Mouse (Mus musculus) kidney, embryonic 14.5 days (tissue): ENCODE results near the gene Vcpkmt. TPM values are rescaled to one million over a fixed set of nuclear protein-coding genes. Genes with fewer than 3 reads are reported as not detected.
"Not testable (repeated sequence)": the region's sequence is repeated elsewhere in the genome, so short reads cannot be mapped to it uniquely, and the experiment has no call there.

Source experiments
- ATAC-seq: fragments of 200-750 bp; cut with Nextera tagmentation; 2 replicates; pipeline ENCODE4 v1.8.0; 2017; ENCODE audit warnings: moderate number of reproducible peaks, mild to moderate bottlenecking, moderate TSS enrichment, moderate library complexity; ENCODE audit not compliant: low FRiP score, low TSS enrichment
- H3K27ac ChIP-seq: fragments of 300-500 bp; sonication (generic); 2 replicates; pipeline ENCODE4 v1.5.1; 2014; ENCODE audit warnings: low read depth, mild to moderate bottlenecking, low read length, moderate library complexity, mixed read lengths
- H3K27me3 ChIP-seq: fragments of 300-500 bp; sonication (generic); 2 replicates; pipeline ENCODE4 v1.6.1; 2014; ENCODE audit warnings: mild to moderate bottlenecking, low read length; ENCODE audit not compliant: control insufficient read depth, insufficient read depth
- H3K36me3 ChIP-seq: fragments of 300-500 bp; sonication (generic); 2 replicates; pipeline ENCODE4 v1.6.1; 2014; ENCODE audit warnings: low read length, mixed read lengths; ENCODE audit not compliant: control insufficient read depth, insufficient read depth
- H3K4me1 ChIP-seq: fragments of 300-500 bp; sonication (generic); 2 replicates; pipeline ENCODE4 v1.6.1; 2014; ENCODE audit warnings: low read length, mixed read lengths; ENCODE audit not compliant: control insufficient read depth, insufficient read depth
- H3K4me2 ChIP-seq: fragments of 300-500 bp; sonication (generic); replicated peaks from 2 replicates; pipeline ENCODE4 v1.6.1; 2014; ENCODE audit warnings: low read depth, mild to moderate bottlenecking, low read length
- H3K4me3 ChIP-seq: fragments of 300-500 bp; sonication (generic); 2 replicates; pipeline ENCODE4 v1.5.1; 2014; ENCODE audit warnings: mild to moderate bottlenecking, low read length
- H3K9ac ChIP-seq: fragments of 300-500 bp; sonication (generic); 2 replicates; pipeline ENCODE4 v1.6.1; 2014; ENCODE audit warnings: low read depth, mild to moderate bottlenecking, low read length, moderate library complexity
- H3K9me3 ChIP-seq: fragments of 300-500 bp; sonication (generic); 2 replicates; pipeline ENCODE4 v1.6.1; 2016; ENCODE audit warnings: low read length; ENCODE audit not compliant: control insufficient read depth
- WGBS: fragments of 180-500 bp; shearing (Covaris S2); extraction: QIAGEN DNeasy Blood & Tissue Kit; methylation state at CpG from one replicate; pipeline ENCODE4 v1.1.7; 2014; 5-methylcytosine and 5-hydroxymethylcytosine counted together
- polyA plus RNA-seq: library from polyadenylated mRNA; unstranded; fragments of >200 nt; fragmentation: Nextera tagmentation; extraction: Ambion mirVana; gene quantifications from 2 replicates; pipeline ENCODE4 v1.2.1, GENCODE M21; 2014

Gene Vcpkmt
- polyA plus RNA-seq, 1 experiment from 2014 or later: 22.1 TPM

GRCm38 (mm10) chr12:69573916-69574881 is 8.6 kb downstream of the Vcpkmt start:
- Histone ChIP-seq H3K9ac (no peak overlapping the region), H3K4me1 (no peaks in the 10 kb centered on the region), H3K27me3 (no peaks in the 10 kb centered on the region), H3K36me3 (peaks cover 20% of the 10 kb centered on the region), H3K4me2 (peak overlapping the region; percentile 38), H3K27ac (no peak overlapping the region), H3K9me3 (no peaks in the 10 kb centered on the region), H3K4me3 (peak overlapping the region; percentile 24; the same call in 1 of the 2 replicates)
- WGBS: 16% methylated on average over 17 of the region's 17 CpGs
- ATAC-seq: peak; percentile 63; the same call in 1 of the 2 replicates

GRCm38 (mm10) chr12:69573271-69573670 is 9.6 kb downstream of the Vcpkmt start:
- no peak overlapping the region for H3K27ac ChIP-seq
- no peak for ATAC-seq
- H3K4me3 ChIP-seq: no peak overlapping the region
- WGBS: 93% methylated on average over 8 of the region's 8 CpGs
- no peaks in the 10 kb centered on the region for H3K4me1 ChIP-seq
- no peaks in the 10 kb centered on the region for H3K27me3 ChIP-seq
- no peak overlapping the region for H3K4me2 ChIP-seq
- H3K9ac ChIP-seq: no peak overlapping the region
- no peaks in the 10 kb centered on the region for H3K9me3 ChIP-seq
- peaks cover 14% of the 10 kb centered on the region for H3K36me3 ChIP-seq

DNA sequence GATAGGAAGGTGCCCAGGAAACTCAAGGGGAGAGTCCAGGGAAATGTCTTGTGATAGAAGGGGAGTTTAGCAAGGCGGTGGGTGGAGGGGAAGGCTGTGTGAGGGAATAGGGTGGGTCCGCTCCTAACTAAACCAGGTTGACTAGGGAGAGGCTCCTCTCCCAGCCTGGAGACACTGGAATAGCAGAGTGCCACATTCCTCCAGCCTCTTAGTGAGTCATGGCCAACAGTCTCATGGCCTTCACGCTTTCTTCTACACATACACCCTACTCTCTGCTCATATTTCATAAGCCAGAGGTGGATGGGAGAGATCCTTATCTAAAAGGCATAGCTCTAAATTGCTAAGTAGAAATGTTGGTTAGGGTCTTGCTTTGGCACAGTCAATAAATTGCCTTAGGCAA is 12.9 kb downstream of the Vcpkmt start:
- Histone ChIP-seq H3K4me3 (no peak overlapping the region), H3K36me3 (no peaks in the 10 kb centered on the region), H3K27ac (no peak overlapping the region), H3K27me3 (no peaks in the 10 kb centered on the region), H3K9ac (no peak overlapping the region), H3K9me3 (no peaks in the 10 kb centered on the region), H3K4me2 (no peak overlapping the region), H3K4me1 (no peaks in the 10 kb centered on the region)
- no peak for ATAC-seq
- WGBS: 89% methylated on average over 3 of the region's 3 CpGs

GRCm38 (mm10) chr12:69568266-69568665 is 14.6 kb downstream of the Vcpkmt start:
- Histone ChIP-seq H3K9me3 (no peaks in the 10 kb centered on the region), H3K27me3 (no peaks in the 10 kb centered on the region), H3K4me3 (no peak overlapping the region), H3K4me2 (no peak overlapping the region), H3K36me3 (no peaks in the 10 kb centered on the region), H3K9ac (no peak overlapping the region), H3K27ac (no peak overlapping the region), H3K4me1 (no peaks in the 10 kb centered on the region)
- ATAC-seq: no peak
- 76% methylated on average over 3 of the region's 3 CpGs for WGBS

GRCm38 (mm10) chr12:69561006-69561405 is 21.8 kb downstream of the Vcpkmt start:
- H3K27ac ChIP-seq, H3K27me3 ChIP-seq, H3K4me3 ChIP-seq, ATAC-seq, H3K9me3 ChIP-seq, H3K4me2 ChIP-seq, H3K36me3 ChIP-seq, H3K9ac ChIP-seq, H3K4me1 ChIP-seq: not testable (repeated sequence)
- WGBS: 51% methylated on average over 6 of the region's 6 CpGs

DNA sequence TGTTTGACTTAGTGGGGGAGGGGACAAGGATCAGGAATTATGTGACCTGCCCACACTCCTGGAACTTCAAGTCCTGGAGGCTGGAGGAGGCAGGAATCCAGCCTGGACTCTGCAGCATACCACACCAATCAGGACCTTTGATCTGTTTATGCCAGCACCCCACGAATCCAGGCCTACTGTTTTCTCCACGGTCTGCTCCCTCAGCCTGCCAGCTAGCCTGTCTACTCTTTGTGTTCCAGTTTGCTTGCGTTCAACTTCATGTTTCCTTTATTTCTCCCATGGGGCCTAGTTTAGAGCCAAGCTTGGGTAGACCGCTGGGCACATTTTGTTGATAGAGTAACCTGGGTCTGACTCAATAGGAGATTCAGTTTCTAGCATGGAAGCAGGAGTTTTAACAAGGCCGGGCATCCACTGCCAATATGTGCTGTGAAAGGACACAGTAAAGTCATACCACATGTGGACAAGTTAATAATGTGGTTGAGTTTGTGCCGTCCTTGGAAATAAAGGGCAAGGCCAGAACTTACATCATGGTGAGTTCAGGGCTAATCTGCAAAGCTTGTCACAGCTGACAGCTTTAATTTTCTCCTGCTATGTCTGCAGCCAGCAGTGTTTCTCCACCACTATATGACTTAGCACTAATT is 26.5 kb downstream of the Vcpkmt start:
- H3K27ac ChIP-seq: no peak overlapping the region
- H3K9ac ChIP-seq: no peak overlapping the region
- 0 out of 2 replicates have a peak, but pooled peaks cover under 1% of the 10 kb centered on the region for H3K9me3 ChIP-seq
- H3K36me3 ChIP-seq: no peaks in the 10 kb centered on the region
- WGBS: 52% methylated on average over 6 of the region's 6 CpGs
- no peak overlapping the region for H3K4me2 ChIP-seq
- H3K27me3 ChIP-seq: no peaks in the 10 kb centered on the region
- no peak for ATAC-seq
- no peak overlapping the region for H3K4me3 ChIP-seq
- H3K4me1 ChIP-seq: no peaks in the 10 kb centered on the region; the same call in 1 of the 2 replicates

DNA sequence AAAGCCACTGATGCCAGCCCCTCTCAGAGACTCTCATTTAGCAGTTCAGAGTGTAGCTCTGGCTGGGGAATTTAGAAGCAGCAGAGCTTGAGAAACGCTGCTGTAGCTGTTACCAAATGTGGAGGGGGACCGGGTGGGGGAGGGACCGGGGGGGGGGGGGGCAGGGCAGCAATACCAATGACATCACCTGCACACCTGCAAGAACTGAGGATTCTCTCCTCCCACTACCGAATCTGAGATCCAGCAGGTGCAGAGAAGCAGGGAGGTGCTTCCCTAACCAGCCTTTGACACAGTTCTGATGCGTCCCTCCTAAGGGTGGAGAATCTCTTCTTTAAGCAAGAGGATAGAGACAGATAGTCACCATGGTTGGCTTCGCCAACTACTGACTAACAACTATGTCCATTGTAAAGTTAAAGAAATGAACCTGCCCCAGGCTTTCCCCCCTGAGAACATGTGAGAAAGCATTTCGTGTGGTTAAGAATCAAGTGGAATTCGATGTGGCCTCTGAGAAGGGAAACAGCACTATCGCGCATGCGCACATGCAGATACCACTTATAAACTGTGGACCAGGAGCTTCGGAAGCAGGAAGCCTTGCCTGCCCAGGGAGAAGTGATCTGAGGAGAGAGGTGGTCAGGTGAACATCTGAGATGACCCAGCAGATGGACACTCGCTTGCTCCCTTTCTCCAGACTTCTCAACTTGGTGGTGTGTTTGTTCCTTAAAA is 37.2 kb downstream of the Vcpkmt start:
- no peaks in the 10 kb centered on the region for H3K36me3 ChIP-seq
- WGBS: 79% methylated on average over 13 of the region's 13 CpGs
- H3K27me3 ChIP-seq: no peaks in the 10 kb centered on the region
- no peak overlapping the region for H3K27ac ChIP-seq
- H3K4me1 ChIP-seq: peaks cover 7% of the 10 kb centered on the region; the same call in 1 of the 2 replicates
- no peak overlapping the region for H3K4me2 ChIP-seq
- H3K4me3 ChIP-seq: no peak overlapping the region
- H3K9me3 ChIP-seq: no peaks in the 10 kb centered on the region
- ATAC-seq: no peak
- no peak overlapping the region for H3K9ac ChIP-seq

DNA sequence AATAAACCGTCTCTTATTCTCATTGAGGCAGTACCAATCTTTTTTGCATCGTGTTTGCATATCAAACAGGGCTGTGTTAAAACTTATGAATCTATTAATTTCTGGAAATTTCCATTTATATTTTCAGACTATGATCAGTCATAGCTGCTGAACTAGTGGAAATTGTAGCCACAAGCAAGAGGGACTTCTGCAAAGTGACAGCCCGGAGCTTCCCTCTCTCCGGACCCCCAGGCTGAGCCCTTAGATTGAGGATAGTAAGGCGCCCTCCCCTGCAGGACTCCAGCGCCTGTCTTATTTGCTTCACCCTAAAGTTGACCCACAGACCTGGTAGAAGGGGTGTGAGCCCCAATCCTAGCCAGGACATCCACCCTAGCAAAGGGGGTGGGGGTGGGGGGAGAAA is 37.8 kb downstream of the Vcpkmt start:
- Histone ChIP-seq H3K9ac (no peak overlapping the region), H3K36me3 (no peaks in the 10 kb centered on the region), H3K9me3 (no peaks in the 10 kb centered on the region), H3K4me2 (no peak overlapping the region), H3K27ac (no peak overlapping the region), H3K27me3 (no peaks in the 10 kb centered on the region), H3K4me1 (peaks cover 7% of the 10 kb centered on the region; the same call in 1 of the 2 replicates), H3K4me3 (no peak overlapping the region)
- 81% methylated on average over 6 of the region's 6 CpGs for WGBS
- no peak for ATAC-seq
